Mouse (Mus musculus) ovary, adult 18-20 months (tissue): ENCODE results near the gene Pirt.

Experiments used
- DNase-seq: peaks from one replicate; pipeline ENCODE4 v3.0.0; 2022; ENCODE audit warnings: low spot score, mixed read lengths

Gene Pirt

GRCm38 (mm10) chr11:66911811-66912210, at the start of gene Pirt:
Pirt (plus strand) TSS chr11:66911981.
- DNase-seq, result no peak

- no peak for DNase-seq
Observed at GRCm38 (mm10) chr11:66871701-66872100, 40.1 kb upstream of the Pirt start.

GRCm38 (mm10) chr11:66872773-66873470, 38.9 kb upstream of the Pirt start:
- no peak for DNase-seq

GRCm38 (mm10) chr11:66881291-66881690, 30.5 kb upstream of the Pirt start:
- no peak for DNase-seq

- no peak for DNase-seq
Observed at GRCm38 (mm10) chr11:66882224-66883040, 29.3 kb upstream of the Pirt start.

GRCm38 (mm10) chr11:66892536-66892935, 19.2 kb upstream of the Pirt start:
- DNase-seq, result no peak

- DNase-seq, result no peak
Observed at GRCm38 (mm10) chr11:66898747-66899146, 13.0 kb upstream of the Pirt start.

- no peak for DNase-seq
Observed at GRCm38 (mm10) chr11:66899426-66899825, 12.4 kb upstream of the Pirt start.

- DNase-seq, result no peak
Observed at GRCm38 (mm10) chr11:66902801-66903200, 9.0 kb upstream of the Pirt start.

GRCm38 (mm10) chr11:66905617-66906384, 6.0 kb upstream of the Pirt start:
- peak; percentile 11 for DNase-seq

GRCm38 (mm10) chr11:66912531-66913458, 1.0 kb downstream of the Pirt start:
- DNase-seq, result no peak

GRCm38 (mm10) chr11:66914249-66914648, 2.5 kb downstream of the Pirt start:
- DNase-seq, result no peak

- DNase-seq, result no peak
Observed at GRCm38 (mm10) chr11:66920012-66920411, 8.2 kb downstream of the Pirt start.

GRCm38 (mm10) chr11:66924095-66924823, 12.5 kb downstream of the Pirt start:
- DNase-seq, result no peak

GRCm38 (mm10) chr11:66928311-66928710, 16.5 kb downstream of the Pirt start:
- DNase-seq, result no peak

GRCm38 (mm10) chr11:66932827-66933599, 21.2 kb downstream of the Pirt start:
- no peak for DNase-seq

GRCm38 (mm10) chr11:66934428-66935173, 22.8 kb downstream of the Pirt start:
- no peak for DNase-seq

GRCm38 (mm10) chr11:66942011-66942410, 30.2 kb downstream of the Pirt start:
- DNase-seq, result no peak

- DNase-seq, result no peak
Observed at GRCm38 (mm10) chr11:66945224-66945767, 33.5 kb downstream of the Pirt start.
